Mouse (Mus musculus) myocyte (in vitro differentiated cells): ENCODE results near the gene Adcyap1r1. TPM values are rescaled to one million over a fixed set of nuclear protein-coding genes. Genes with fewer than 3 reads are reported as not detected.

ENCODE experiments used
- H3K27me3 ChIP-seq: one replicate; pipeline ENCODE4 v1.6.1; 2011; ENCODE audit not compliant: control insufficient read depth, insufficient read depth, insufficient read length
- H3K36me3 ChIP-seq: one replicate; pipeline ENCODE4 v1.6.1; 2011; ENCODE audit not compliant: control insufficient read depth, insufficient read depth
- H3K4me2 ChIP-seq: one replicate; pipeline ENCODE4 v1.6.1; 2011; ENCODE audit warnings: low read depth, control low read depth
- H3K4me3 ChIP-seq: one replicate; pipeline ENCODE4 v1.5.1; 2011; ENCODE audit warnings: mild to moderate bottlenecking, control low read depth, moderate library complexity
- H3K79me2 ChIP-seq: one replicate; pipeline ENCODE4 v1.6.1; 2011; ENCODE audit not compliant: control insufficient read depth, insufficient read depth
- H3ac ChIP-seq: one replicate; pipeline ENCODE4 v1.6.1; 2011; ENCODE audit not compliant: control insufficient read depth, insufficient read length
- CEBPB ChIP-seq: IDR thresholded peaks from 2 replicates; pipeline ENCODE4 v1.6.1; 2011; ENCODE audit warnings: mild to moderate bottlenecking, moderate library complexity; ENCODE audit not compliant: poor library complexity, insufficient read depth, severe bottlenecking
- E2F4 ChIP-seq: IDR thresholded peaks from one replicate; pipeline ENCODE4 v1.6.1; 2011; ENCODE audit warnings: mild to moderate bottlenecking, control low read depth, moderate library complexity; ENCODE audit not compliant: insufficient read depth
- MAX ChIP-seq: IDR thresholded peaks from one replicate; pipeline ENCODE4 v1.6.1; 2011; ENCODE audit warnings: low read depth, mild to moderate bottlenecking, control low read depth
- MYOD1 ChIP-seq, 3 experiments: IDR thresholded peaks; one replicate each; pipeline ENCODE4 v1.6.1; 2011; ENCODE audit warnings: control low read depth in 2 of 3, low read depth in 2 of 3, mild to moderate bottlenecking in 2 of 3, moderate library complexity in 1 of 3; ENCODE audit not compliant: insufficient read length in 2 of 3, control insufficient read depth in 1 of 3
- MYOG ChIP-seq, 3 experiments: IDR thresholded peaks; one replicate each; pipeline ENCODE4 v1.6.1; 2011; ENCODE audit warnings: control low read depth in 2 of 3, low read depth in 2 of 3, mild to moderate bottlenecking in 2 of 3; ENCODE audit not compliant: insufficient read length in 2 of 3, control insufficient read depth in 1 of 3, insufficient read depth in 1 of 3
- POLR2A ChIP-seq: IDR thresholded peaks from one replicate; pipeline ENCODE4 v1.6.1; 2011; ENCODE audit warnings: low read depth, mild to moderate bottlenecking, control low read depth, moderate library complexity; ENCODE audit not compliant: insufficient read length
- POLR2AphosphoS2 ChIP-seq: IDR thresholded peaks from one replicate; pipeline ENCODE4 v1.6.1; 2011; ENCODE audit warnings: low read depth, control low read depth; ENCODE audit not compliant: insufficient read length
- REST ChIP-seq: IDR thresholded peaks from one replicate; pipeline ENCODE4 v1.6.1; 2011; ENCODE audit warnings: mild to moderate bottlenecking, control low read depth, moderate library complexity; ENCODE audit not compliant: insufficient read depth, insufficient read length
- SRF ChIP-seq: IDR thresholded peaks from one replicate; pipeline ENCODE4 v1.6.1; 2011; ENCODE audit warnings: low read depth; ENCODE audit not compliant: control insufficient read depth, insufficient read length
- TCF12 ChIP-seq: IDR thresholded peaks from one replicate; pipeline ENCODE4 v1.6.1; 2011; ENCODE audit warnings: mild to moderate bottlenecking, control low read depth; ENCODE audit not compliant: poor library complexity, insufficient read depth, severe bottlenecking
- TCF3 ChIP-seq: IDR thresholded peaks from one replicate; pipeline ENCODE4 v1.6.1; 2011; ENCODE audit warnings: low read depth, control low read depth; ENCODE audit not compliant: insufficient read length
- USF1 ChIP-seq: IDR thresholded peaks from one replicate; pipeline ENCODE4 v1.6.1; 2011; ENCODE audit warnings: low read depth, mild to moderate bottlenecking, control low read depth, moderate library complexity
- polyA plus RNA-seq: library from polyadenylated mRNA; unstranded; fragments of >200 nt; fragmentation: generic; extraction: Trizol; gene quantifications from one replicate; pipeline ENCODE4 v1.2.1, GENCODE M21; 2012; ENCODE audit warnings: missing spikeins

Gene Adcyap1r1
- polyA plus RNA-seq = not detected

DNA sequence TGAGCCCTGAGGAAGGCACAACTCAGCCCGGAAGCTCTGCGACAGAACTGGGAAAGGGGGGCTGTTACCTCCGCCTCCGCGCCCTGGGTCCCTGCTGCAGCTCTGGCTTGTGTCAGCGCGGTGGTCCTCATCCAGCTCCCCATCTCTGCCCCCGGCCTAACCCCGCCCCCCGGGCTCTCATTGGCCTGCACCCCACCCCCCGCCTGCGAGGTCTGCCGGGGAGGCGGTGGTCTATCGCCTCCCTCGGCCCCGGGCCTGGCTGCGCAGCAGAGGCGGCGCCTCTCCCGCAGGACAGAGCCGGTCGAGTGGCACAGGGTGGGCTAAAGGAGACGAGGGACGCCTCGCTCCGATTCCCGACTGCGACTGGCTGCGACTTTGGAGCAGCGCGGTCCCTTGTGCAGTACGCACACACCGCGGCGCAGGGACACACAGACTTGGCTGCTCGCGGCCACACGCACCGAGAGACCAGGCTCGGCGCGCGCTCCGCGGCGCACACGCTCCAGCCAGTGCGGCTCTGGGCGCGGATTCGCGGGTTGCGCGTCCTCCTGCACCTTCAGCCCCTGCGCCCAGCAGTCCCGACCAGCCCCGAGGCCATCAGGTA is at the start of gene Adcyap1r1:
Gene Adcyap1r1 (plus strand): TSS at position 208 of the 601 bp plus-strand sequence.
- no peak for TF ChIP-seq TCF3
- TF ChIP-seq POLR2A = no peak
- no peak for TF ChIP-seq TCF12
- TF ChIP-seq E2F4 = no peak
- TF ChIP-seq POLR2AphosphoS2 = no peak
- TF ChIP-seq MYOD1 (IDR thresholded peaks at IDR 0.05; ENCODE audit: control insufficient read depth in 1 of 3, insufficient read length in 2 of 3, low read depth in 2 of 3) = no peak
- TF ChIP-seq CEBPB = no peak
- no peak for TF ChIP-seq MYOG (IDR thresholded peaks at IDR 0.05; ENCODE audit: control insufficient read depth in 1 of 3, insufficient read depth in 1 of 3, insufficient read length in 2 of 3, low read depth in 2 of 3)
- no peak for TF ChIP-seq USF1
- no peak for TF ChIP-seq SRF
- TF ChIP-seq REST = no peak
- TF ChIP-seq MAX = no peak
- no peak within 1 kb of the TSS for H3ac ChIP-seq
- no peaks in the 10 kb centered on the region for H3K79me2 ChIP-seq
- peaks cover 8% of the 10 kb centered on the region for H3K27me3 ChIP-seq
- H3K4me3 ChIP-seq = no peak within 1 kb of the TSS
- no peak within 1 kb of the TSS for H3K4me2 ChIP-seq
- H3K36me3 ChIP-seq = no peaks in the 10 kb centered on the region

DNA sequence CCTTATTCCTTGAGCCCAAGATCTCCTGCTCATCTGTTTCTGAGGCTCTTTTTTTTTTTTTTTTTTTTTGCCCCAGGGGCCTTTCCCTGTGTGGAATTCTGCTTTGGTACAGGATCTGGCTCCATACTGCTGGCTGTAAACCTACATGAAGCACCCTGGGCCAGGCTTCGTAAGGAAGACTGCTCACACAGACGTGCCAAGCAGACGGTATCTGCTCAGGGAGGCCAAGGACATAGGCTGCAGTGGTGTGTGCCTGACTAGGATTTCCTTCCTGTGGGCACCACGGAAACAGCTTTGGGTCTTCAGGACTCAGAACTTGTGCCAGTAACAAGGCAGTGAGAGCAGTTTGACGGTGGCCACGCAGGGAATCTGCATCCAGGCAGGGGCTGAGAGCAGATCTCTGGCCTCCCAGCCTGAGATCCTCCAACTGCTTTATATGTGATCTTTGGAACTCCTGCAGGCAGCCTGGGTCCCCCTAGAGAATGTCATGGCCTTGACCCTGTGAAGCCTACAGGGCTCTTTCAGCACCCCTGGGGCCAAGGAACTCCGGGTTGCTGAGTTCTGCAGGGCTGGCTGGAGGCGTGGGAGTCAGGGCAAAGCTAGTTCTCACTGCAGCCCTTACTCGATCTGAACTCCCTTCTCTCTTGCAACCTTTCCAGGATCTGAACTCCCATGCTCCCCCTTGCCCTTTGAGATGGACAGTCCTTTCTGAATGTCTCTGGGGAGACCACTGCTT is 49.6 kb upstream of the Adcyap1r1 start:
- H3K36me3 ChIP-seq = no peaks in the 10 kb centered on the region
- H3K27me3 ChIP-seq = no peaks in the 10 kb centered on the region
- TF ChIP-seq POLR2AphosphoS2 (no peak), MAX (no peak), CEBPB (no peak), TCF3 (no peak), SRF (no peak), MYOG (IDR thresholded peaks at IDR 0.05; ENCODE audit: control insufficient read depth in 1 of 3, insufficient read depth in 1 of 3, insufficient read length in 2 of 3, low read depth in 2 of 3) (no peak), TCF12 (no peak), REST (no peak), USF1 (no peak), E2F4 (no peak), MYOD1 (IDR thresholded peaks at IDR 0.05; ENCODE audit: control insufficient read depth in 1 of 3, insufficient read length in 2 of 3, low read depth in 2 of 3) (no peak)
- H3K4me2 ChIP-seq = no peak overlapping the region
- no peak overlapping the region for H3K4me3 ChIP-seq
- H3ac ChIP-seq = no peak overlapping the region
- H3K79me2 ChIP-seq = no peaks in the 10 kb centered on the region

DNA sequence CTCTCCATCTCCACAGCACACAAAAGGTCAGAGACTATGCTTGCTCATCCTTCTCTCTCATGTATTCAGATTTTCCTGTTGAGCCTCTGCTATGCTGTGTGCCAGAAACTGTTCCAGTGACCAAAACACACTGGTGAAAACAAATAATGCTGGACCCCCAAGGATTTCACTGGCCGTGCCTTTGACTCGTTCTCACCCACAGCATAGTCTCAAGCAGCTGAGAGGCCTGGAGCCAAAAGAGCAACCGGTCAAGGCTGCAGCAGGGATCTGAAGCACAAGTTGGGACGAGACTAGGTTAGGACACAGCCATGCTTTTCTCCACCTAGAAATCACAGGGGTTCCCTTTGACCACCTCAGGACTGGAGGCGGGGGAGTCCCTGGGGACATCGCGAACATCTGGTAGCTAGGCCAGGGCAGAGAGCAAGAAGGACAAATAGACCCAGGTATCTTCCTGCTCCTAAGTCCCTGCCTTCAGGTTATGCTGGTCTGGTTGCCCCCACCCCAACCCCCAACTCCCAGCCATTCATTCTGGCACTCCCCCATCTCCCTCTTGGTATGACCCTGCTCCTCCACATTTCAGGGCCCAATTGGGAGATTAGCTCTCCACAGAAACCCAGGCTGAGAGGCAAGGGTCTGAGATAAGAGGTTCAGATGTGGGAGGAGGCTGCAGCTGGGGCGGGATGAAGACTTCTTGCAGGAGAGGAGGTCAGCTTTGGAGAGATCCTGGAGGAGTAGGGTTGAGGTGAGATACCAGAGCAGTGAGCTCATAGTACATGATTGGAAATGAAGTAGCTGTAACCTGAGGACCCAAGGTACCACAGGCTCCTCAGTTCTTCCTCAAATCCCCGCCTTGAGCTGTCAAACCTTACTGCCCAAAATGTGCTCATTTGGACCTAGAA is 48.1 kb upstream of the Adcyap1r1 start:
- Histone ChIP-seq H3K79me2 (no peaks in the 10 kb centered on the region), H3K4me2 (no peak overlapping the region), H3ac (no peak overlapping the region), H3K4me3 (no peak overlapping the region), H3K27me3 (no peaks in the 10 kb centered on the region), H3K36me3 (no peaks in the 10 kb centered on the region)
- TF ChIP-seq TCF3 (no peak), MYOD1 (IDR thresholded peaks at IDR 0.05; ENCODE audit: control insufficient read depth in 1 of 3, insufficient read length in 2 of 3, low read depth in 2 of 3) (no peak), TCF12 (no peak), POLR2A (no peak), E2F4 (no peak), REST (no peak), SRF (no peak), MAX (no peak), USF1 (no peak), MYOG (IDR thresholded peaks at IDR 0.05; ENCODE audit: control insufficient read depth in 1 of 3, insufficient read depth in 1 of 3, insufficient read length in 2 of 3, low read depth in 2 of 3) (no peak), CEBPB (no peak), POLR2AphosphoS2 (no peak)

DNA sequence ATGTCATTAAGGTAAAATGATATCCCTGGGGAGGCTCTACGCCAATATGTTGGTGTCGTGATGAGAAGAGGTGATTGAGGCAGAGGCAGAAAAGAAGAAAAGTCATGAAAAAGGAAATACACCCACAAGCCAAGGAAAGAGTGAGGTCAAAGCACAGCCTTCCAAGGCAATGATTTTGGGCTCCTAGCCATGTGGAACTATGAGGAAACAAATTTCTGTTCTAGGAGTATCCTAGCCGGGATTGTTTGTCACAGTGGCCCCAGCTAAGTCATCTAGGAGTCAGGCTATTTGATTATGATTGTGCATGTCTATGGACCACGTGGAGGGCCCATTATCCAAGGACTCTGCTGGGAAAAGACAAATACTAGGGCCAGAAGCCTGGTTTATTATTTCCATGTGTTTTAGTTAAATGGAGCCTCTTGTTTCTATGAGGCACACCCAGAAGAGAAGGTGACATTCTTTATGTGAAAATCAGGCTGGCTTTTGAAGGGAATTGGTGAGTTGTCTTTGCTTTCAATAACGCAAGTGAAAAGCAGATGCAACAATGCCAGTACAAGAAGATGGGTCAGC is 47.3 kb upstream of the Adcyap1r1 start:
- Histone ChIP-seq H3K4me2 (no peak overlapping the region), H3K36me3 (no peaks in the 10 kb centered on the region), H3K27me3 (no peaks in the 10 kb centered on the region), H3ac (no peak overlapping the region), H3K79me2 (no peaks in the 10 kb centered on the region), H3K4me3 (no peak overlapping the region)
- TF ChIP-seq USF1 = no peak
- no peak for TF ChIP-seq CEBPB
- TF ChIP-seq MYOD1 (IDR thresholded peaks at IDR 0.05; ENCODE audit: control insufficient read depth in 1 of 3, insufficient read length in 2 of 3, low read depth in 2 of 3) = no peak
- TF ChIP-seq E2F4 = no peak
- TF ChIP-seq MAX = no peak
- TF ChIP-seq REST = no peak
- TF ChIP-seq POLR2A = no peak
- no peak for TF ChIP-seq TCF12
- no peak for TF ChIP-seq POLR2AphosphoS2
- no peak for TF ChIP-seq SRF
- TF ChIP-seq TCF3 = no peak
- TF ChIP-seq MYOG (IDR thresholded peaks at IDR 0.05; ENCODE audit: control insufficient read depth in 1 of 3, insufficient read depth in 1 of 3, insufficient read length in 2 of 3, low read depth in 2 of 3) = no peak
